Mouse (Mus musculus) urinary bladder, adult 18-20 months (tissue): ENCODE data around the gene Tgfa.

Experiments
- DNase-seq, 2 experiments: peaks; one replicate each; pipeline ENCODE4 v3.0.0; 2022; ENCODE audit warnings: low spot score in 2 of 2, mixed read lengths in 2 of 2

Tgfa gene

DNA sequence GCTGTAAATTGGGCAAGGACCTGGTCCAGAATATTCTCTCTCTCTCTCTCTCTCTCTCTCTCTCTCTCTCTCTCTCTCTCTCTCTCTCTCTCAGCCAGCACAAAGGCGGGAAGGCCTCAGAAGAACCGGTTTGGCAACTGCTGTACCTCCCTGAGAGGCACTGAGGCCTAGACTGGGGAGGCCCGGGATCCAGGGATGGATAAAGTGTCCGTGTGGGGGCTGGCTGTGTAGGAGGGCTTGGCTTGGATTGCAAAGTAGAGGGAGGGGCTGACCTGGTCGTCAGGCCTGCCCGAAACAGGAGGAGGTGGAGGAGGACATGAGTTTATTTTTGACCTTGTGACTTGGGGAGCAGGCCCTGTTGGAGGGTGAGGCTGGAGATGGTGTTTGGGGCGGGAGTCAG, 27.4 kb downstream of the Tgfa start:
- peak in 1 of 2 experiments; percentile 51 for DNase-seq

DNA sequence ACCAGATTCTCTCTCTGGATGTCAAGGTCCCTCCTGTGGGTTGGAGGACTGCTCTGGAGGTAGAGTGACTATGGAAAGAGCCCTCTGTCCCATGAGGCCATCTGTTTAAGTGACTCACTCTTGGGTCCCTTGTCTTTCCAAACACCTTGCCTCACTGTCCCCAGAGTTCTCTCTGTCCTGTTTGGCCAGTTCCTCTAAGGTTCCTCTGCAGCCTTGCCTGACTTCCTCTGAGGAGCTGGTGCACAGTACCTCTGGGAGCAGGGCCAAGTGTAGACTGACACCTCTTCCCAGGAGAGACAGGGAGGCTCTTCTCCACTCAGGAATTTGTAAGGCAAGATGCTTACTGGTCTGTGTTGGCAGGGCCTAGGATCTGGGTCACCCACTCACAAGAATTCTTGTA, 30.6 kb downstream of the Tgfa start:
- DNase-seq: no peak

DNA sequence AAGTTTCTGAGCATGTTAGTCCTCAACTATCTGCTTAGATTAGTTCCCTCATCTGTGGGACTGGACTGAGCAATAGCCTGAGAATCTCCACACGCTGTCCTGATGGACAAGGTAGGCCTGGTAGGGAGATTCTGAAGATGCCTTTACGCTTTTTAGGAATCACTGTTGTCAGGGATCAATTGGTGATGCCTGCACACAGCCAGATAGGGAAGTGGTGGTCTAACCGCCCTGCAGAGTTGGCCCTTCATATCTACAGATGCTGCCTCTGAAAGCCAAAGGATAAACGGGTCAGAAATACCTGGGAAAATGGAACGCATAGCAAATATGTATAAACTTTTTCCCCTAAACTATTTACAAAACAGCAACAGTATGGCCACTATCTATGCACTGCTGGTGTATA, 37.3 kb downstream of the Tgfa start:
- DNase-seq: no peak

DNA sequence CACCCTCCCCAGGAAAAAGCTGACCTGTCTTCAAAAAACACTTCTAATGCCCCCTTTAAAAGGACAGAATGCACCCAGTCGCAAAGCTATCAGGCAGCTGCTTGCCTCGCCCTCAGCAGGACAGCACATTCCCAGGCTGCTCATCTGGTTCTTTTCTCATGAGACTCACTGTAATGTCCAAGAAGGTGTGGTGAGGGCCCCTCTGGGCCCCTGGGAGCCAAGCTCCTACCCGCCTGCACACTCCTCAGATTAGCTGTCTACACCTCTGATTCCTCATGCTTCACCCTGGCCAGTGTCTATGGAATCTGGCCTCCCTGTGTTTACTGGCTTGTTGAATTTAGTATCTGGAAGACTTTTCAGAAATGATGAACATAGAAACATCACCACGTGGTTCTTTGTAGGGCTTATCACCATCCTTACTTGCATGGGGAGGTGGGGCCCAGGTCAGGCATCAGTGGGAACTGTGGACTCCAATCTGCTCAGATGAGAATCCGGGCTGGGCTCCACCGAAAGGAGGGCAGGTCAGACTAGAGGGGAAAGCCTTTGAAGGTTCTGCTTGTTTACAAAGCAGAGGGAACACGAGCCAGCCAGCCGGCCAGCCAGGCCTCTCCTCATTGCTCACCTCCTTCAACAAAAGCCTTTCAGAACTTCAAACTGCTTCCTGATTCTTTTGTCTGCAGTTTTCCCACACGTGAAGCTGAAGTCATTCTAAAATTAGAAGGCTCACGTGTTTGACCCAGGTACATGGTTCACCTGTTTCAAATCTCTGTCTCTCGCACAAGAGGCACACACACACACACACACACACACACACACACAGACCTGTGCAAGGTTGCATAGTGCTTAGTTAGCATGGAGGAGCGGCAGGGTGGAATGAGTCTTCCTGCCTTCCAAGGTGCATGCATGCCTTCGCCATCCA, 38.7 kb downstream of the Tgfa start:
- DNase-seq: peak in 1 of 2 experiments; percentile 55

DNA sequence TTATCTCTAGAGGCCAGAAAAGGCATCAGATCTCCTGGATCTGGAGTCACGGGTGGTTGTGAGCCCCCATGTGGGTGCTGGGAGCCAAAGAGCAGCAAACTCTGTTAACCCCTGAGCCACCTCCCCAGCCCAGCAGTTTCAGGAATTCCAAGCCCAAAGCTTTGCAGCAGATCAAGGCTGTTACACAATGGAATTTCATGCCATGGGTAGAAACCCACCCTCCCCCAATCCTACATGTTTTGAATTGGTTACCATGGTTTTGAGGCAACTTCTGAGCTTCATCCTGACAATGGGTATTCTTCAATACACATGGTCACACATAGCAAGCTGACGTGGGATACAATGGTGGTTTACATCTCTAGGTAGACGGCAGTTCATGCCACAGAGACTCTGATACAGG, 49.8 kb downstream of the Tgfa start:
- DNase-seq: no peak

DNA sequence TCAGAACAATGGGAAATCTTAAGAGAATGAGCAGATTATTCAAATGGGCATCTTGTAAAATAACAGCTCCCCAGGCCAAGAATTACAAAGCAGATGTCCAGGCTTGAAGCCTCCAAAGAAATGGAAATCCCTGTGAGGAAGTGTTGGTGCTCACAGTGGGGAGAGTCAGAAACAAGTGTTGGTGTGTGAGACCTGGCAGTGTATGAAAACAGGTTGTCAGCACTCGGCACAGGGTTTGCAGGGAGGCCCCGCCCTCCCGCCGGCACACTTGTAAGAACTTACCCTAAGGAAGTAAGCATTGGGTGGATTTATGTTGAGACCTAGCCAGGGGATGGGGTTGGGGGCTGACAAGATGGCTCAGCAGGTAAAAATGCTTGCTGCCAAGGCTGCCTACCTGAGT, 50.9 kb downstream of the Tgfa start:
- no peak for DNase-seq

DNA sequence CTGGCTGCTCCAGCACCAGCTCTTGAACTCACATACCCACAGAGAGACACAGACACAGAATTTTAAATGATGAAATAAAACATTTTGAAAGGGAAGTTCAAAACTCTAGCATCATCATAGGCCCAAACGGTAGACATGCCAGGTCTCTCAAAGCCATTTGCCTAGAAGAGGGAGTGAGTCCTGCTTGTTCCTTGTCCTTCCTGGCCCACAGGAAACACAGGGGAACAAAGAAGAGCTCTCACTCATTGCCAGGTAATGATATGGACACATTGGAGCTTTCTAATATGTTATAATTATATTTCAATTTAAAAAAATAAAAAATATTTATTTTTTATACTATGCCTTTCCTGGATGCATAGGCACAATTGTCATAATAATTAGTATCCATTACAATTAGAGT, 53.5 kb downstream of the Tgfa start:
- no peak for DNase-seq

DNA sequence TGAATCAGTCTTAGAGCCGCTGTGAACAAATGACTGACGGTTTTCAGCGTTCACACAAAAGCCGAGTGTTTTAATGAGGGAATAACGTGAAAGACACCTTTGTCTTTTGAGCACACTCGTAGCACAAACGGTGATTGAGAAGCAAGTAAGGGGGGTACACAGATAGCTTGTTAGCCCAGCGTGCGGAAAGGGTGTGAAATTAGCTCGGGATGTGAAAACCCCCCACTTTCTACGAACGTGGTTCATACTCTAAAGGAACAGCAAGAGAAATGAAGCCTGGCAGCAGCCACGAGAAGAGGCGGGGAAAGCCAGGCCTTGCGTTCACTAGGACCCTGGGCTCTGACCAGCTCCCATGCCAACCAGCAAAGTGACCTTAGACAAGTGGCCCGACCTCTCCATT, 54.0 kb downstream of the Tgfa start:
- no peak for DNase-seq

DNA sequence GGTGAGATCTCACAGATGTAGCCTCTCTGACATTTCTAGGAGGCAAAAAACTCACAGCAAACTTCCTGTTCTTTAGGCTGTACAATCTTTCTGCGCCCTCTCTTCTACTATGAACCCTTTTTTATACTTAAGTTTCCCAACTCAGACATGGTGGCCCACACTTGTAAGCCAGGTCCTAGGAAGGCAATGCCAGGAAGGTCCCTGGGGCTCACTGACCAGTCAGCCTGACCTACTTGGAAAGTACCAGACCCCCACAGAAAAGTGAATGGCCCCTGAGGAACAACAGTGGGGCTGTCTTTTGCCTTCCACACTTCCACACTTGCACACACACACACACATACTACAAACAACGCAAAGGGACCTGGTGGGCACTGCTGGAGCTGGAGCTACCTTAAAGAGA, 55.2 kb downstream of the Tgfa start:
- DNase-seq: no peak

DNA sequence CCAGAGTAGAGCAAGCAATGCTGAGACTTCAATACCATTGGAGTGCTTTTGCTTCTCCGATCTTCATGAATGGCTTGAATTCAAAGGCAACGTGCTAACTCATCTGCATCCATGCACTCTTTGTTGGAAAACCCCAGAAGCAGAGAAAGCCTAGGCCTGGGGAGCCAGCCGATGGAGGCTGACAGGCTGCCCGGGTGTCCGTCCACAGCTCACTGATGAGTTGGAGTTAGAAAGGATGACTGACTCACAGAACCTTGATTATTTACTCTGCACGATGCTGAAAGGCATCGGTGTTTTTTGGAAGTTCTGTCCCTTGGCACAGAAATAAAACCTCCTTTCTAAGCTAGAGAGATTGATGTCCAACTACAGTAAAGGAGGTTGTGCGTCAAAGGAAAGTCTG, 55.8 kb downstream of the Tgfa start:
- DNase-seq: no peak

DNA sequence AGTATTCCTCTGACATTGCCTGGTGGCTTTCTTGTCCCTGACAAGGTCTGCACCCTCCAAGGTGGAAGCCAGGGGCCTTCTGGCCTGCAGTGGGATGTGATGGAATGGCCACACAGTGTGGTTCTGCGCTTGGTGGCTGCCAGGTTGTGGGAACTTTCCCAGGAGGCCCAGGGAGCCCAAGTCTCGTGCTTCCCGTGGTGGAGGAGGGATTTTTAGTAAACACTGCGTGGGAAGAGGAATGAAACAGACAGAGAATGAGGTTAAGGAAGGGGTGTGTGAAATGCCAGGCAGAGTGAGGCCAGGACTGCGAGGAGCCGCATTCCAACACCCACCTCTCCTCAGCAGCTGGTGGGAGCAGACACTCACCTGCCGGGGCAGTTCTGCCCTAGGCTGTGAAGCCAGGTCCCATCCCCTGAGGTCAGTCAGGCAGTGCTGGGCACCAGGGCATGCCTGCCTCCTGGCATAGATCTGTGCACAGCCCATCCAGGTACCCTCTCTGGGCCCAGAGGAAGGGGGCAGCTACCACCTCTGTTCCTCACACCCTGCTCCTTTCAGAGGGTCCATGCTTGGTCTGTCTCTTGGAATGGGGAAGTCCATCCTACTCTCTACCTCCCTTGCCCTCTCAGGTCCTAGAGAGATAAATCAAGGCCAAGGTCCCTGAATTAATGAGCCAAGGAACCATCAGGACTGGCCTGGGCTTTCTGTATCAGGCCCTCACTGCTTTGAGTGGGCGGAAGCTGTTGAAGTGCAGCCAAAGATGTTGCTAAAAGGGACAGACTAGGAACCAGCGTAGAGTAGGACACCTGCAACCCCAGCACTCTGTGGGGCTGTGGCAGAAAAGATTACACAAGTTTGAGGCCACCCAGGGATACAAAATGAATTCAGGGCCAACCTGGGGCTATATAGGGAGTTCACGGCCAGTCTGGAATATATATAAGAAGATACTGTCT, 57.4 kb downstream of the Tgfa start:
- no peak for DNase-seq

DNA sequence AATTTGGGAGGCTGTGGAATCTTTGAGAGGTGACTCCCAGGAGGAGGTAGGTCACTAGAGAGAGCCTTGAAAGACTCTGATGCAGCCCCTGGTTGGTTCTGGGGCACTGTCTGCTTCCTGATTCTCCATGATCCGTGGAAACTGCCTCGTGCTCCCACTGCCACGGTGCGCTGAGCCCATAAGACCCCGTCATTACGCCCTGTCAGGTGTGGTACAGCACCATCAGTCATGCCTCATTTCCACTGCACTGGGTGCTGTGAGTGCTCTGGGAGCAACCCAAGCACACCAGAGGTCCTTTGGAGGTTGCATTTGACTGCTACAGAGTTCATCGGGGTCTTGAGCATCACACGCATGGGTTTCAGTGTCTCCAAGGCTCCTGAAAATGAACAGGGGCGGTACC, 60.9 kb downstream of the Tgfa start:
- no peak for DNase-seq

DNA sequence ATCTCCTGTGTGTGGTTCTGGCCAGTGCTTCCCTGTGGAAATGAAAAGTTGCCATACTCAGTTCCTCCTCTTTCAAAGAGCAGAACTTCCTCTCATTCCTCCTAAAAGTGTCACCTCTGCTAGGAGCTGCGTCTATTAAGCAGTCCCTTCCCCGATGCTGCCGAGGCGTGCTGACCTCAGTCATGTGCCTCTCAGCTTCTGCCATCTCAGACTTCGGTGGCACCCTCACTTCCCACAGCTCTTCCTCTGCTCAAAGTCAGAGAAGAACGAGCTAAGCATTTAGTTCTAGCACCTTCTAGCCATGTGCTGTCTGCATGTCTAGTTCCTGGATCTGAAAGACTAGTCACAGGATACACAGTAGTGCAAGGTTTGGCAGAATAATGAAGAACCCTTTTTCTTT, 64.2 kb downstream of the Tgfa start:
- no peak for DNase-seq

DNA sequence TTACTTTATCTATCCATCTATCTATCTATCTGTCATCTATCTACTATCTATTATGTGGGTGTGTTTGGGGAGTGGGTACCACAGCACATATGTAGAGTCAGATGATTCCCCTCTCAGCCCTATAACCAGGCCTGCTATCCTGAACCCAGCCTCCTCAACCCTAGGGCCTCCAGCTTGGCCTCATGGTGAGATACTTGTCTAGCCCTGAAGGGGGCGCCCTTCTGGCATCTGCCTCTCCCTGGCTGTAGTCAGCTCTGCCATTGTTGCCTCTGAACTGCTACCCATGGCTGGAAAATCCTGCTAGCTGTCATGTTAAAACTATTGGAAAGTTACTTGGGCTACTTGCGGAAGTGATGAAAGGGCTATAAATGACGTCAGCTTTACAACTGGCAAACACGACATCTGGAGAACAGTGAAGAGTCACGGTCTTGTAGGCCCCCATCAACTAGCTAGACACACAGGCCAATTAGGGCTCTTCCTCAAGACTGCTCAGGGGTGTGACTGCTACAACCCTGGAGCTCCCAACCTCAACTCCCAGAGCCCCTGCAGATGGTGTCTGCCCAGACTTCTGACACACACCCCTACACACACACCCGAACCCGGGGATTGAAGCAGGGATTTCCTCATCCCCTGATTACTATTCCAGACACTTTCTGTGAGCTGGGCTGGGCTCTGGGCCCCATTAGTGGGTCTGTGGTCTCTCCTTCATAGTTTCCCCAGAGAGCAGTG, 65.5 kb downstream of the Tgfa start:
- DNase-seq: no peak

DNA sequence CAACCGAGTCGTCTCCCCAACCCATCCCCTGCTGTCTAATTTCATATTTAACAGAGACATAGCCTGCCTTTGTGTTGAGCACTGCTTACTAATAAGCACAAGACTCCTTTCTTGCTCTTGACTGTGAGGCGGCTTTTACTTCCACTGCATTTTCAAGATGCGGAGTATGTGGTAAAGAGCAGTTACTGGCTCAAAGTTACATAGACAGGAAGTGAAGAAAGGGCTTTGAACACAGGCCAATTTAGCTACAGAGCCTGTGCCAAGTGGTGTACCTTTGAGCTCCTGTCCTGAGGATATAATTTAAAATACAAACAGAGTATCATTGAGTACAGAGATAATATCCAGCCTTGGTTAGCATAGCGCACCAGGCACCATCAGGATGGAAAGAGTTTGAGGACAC, 71.8 kb downstream of the Tgfa start:
- no peak for DNase-seq

DNA sequence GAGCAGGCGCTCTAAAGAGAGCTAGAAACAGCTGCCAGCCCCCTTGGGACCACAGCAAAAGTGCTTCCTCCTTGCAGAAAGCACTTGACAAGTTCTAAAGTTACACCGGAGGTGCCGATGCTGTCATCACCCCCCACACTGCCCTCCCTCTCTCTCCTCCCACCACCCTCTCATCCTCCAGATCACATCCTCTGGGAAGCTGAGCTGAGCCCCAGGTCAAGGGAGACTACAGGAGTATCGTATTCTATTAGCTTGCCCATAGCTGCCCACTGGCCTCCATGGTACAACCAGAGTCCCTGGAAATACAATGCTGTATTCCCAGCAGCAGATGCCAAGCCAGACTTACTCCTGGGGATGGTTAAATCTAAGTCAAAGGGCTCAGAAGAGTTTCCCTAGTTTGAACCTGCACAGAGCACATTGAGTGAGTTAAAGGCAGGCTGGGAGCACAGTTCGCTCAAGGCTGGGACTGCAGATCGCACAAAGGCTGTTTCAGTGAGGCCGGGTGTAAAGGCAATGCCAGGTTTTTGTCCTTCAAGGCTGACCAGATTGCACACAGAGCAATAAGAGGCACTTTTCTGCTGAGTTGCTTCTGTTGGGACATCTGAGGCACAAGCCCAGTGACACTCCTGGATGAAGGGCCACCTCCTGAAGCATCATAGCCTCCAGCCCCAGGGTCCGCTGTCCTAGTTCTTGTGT, 75.5 kb downstream of the Tgfa start:
- no peak for DNase-seq

DNA sequence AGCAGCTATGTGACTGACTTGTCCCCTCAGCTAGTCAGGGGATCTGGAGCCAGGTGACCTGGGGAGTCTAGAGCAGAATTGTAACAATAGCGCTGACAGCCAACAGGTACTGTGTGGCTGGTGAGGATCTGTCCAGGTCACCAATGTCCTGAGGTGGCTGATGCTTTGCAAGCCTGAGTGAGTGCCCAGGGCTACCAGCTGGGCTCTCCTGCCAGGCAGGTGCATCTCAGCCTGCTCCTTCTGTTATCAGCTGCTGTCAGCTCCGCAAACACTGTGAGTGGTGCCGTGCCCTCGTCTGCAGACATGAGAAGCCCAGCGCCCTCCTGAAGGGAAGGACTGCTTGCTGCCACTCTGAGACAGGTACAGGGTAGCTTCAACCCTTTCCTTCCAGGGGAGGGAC, 76.1 kb downstream of the Tgfa start:
- DNase-seq: no peak

DNA sequence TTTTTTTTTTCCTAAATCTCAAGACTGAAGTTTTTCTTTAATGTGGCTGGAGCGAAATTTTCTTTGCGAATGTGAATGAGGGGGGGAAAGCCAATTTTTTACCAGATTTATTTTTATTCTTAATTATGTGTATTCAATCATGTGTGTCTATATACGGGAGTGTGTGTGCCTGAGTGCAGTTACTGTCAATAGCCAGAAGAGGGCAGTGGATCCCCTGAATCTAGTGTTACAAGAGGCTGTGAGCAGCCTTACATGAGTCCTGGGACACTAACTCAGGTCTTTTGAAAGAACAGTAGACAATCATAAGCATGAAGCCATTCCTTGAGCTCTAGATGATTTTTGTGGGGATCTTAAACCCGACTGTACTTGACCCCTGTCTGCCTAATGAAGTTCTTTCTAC, 80.7 kb downstream of the Tgfa start:
- DNase-seq: no peak

DNA sequence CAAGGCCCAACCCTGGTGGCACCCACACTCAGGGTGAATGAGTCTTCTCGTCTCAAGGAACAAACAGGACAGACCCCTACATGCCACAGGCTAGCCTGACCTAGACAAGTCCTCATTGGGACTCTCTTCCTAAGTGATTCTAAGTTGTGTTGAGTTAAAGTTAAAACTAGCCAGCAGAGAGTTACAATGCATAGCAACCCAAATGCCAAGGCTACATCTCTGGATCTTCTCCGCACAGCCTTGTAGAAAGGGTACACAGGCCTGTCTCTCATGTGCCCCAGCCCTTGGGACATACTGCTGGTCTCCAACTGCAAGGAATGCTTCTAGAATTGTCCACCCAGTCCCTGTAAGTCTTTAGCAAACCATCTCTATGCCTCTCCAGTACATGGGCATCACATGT, 81.8 kb downstream of the Tgfa start:
- no peak for DNase-seq

DNA sequence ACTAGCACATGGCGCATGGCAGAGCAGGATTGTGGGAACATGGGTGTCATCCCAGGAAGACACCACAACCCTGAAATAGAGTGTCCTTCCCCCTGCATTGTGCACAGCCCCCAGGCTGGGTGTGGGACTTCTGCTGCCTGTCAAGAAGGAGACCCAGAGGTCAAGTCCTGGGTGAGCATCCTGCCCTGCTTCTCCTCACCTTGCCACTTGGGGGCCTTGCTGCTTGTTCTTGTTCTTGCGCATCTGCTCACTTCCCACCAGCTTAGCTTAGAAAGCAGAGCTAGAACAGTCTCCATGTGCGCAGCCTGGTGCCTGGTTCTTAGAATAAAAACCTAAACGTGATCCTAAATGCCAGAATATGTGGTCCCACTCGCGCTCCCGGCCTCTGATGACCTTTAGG, 82.6 kb downstream of the Tgfa start:
- DNase-seq: no peak

DNA sequence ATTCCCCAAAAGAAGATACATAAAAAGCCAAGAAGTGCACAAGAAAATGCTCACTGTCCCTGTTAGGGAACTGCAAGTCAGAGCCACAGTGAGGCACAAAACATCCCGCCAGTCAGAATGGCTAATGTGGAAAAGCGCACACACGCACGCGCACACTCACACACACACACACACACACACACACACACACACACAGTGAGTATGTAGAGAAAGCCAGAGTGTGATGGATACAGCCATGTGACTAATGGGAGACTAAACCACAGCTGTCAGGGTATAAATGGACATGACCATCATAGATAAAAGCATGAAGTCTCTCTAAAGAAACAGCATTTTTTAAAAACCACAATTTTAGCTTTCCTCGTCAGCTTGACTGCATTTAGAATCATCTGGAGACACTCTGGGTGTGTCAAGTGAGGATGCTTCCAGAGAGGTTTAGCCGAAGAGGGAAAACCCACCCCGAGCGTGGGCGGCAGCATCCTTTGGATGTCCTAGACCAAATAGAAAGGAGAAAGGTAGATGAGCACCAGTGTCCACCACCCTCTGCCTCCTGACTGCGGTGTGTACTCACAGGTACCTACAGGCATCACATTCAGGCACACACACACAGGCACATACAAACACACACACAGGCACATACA, 86.7 kb downstream of the Tgfa start:
- no peak for DNase-seq
